Mouse (Mus musculus): ENCODE data around the gene Cox20.

DNA sequence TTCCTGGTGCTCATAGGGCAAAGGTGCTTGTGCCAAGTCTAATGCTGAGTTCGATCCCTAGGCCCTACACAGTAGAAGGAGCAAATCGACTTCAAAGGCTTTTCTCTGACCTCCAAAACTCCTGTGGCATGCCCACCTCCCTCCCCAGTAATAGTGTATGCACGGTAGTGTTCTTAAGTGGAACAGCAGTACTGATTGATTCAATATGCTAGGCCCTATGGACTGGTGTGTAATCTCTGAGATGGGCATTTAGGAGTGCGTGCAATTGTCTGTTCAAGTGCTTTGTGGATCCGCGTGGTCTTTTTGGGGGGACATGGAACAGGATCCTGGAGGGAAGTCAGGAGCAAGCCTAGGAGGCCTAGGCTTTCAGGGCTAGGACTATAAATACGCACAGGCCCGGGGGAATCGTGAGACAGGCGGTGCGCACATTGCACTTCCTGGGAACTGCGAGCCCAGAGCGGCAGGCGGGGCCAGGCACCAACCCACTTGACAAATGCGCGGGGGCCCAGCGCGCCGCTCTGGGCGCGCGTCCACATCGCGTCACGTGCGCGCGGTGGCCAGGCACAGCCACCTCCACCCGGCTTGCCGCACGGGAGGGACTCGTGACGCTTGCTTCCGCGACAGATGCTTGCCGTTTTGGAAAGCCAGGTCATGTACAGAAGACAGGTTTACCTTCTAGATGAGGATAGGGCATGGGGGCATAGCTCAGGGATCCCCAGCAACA, 49.8 kb downstream of the Cox20 start:
- no peak for TF ChIP-seq CTCF (IDR thresholded peaks at IDR 0.05; ENCODE audit: control insufficient read depth, insufficient read depth, insufficient replicate concordance, low read depth, low read length)
- peak; percentile 70 for TF ChIP-seq POLR2A (IDR thresholded peaks at IDR 0.05; ENCODE audit: control insufficient read depth, low read depth, low read length)
